Mouse (Mus musculus): Measurements from ENCODE around the gene Tnk1. TPM values are rescaled to one million over a fixed set of nuclear protein-coding genes. Genes with fewer than 3 reads are reported as not detected.
A peak's percentile ranks its signal among the peaks of the same experiment; 100 is the strongest.

Gene Tnk1
- polyA plus RNA-seq, 1 experiment from 2014 or later = 10.8 TPM

- H3K4me2 ChIP-seq (ENCODE audit: low read depth, low read length) = no peak overlapping the region
- H3K4me1 ChIP-seq (replicated peaks; ENCODE audit: control insufficient read depth, insufficient read depth, low read length) = peaks cover 14% of the 10 kb centered on the region
- H3K4me3 ChIP-seq (ENCODE audit: low read length) = no peak overlapping the region
- ATAC-seq (ENCODE audit: low read depth) = 0 out of 2 replicates have a peak, but pooled peaks have one; percentile 30
- WGBS = 63% methylated on average over 5 of the region's 5 CpGs
- no peaks in the 10 kb centered on the region for H3K36me3 ChIP-seq (ENCODE audit: control insufficient read depth, insufficient read depth, low read length)
- no peaks in the 10 kb centered on the region for H3K27me3 ChIP-seq (ENCODE audit: control insufficient read depth, insufficient read depth, low read depth, low read length)
- no peak overlapping the region for H3K9ac ChIP-seq (ENCODE audit: low read length)
- no peak overlapping the region for H3K27ac ChIP-seq (ENCODE audit: low read length)
- H3K9me3 ChIP-seq (ENCODE audit: control insufficient read depth, low read length) = no peaks in the 10 kb centered on the region
Observed at GRCm38 (mm10) chr11:69894671-69895070, 36.1 kb upstream of the Tnk1 start.

- no peak overlapping the region for H3K27ac ChIP-seq (ENCODE audit: low read length)
- H3K4me1 ChIP-seq (replicated peaks; ENCODE audit: control insufficient read depth, insufficient read depth, low read length) = peaks cover 8% of the 10 kb centered on the region
- no peak overlapping the region for H3K4me3 ChIP-seq (ENCODE audit: low read length)
- no peaks in the 10 kb centered on the region for H3K27me3 ChIP-seq (ENCODE audit: control insufficient read depth, insufficient read depth, low read depth, low read length)
- no peak overlapping the region for H3K4me2 ChIP-seq (ENCODE audit: low read depth, low read length)
- no peak overlapping the region for H3K9ac ChIP-seq (ENCODE audit: low read length)
- H3K9me3 ChIP-seq (ENCODE audit: control insufficient read depth, low read length) = no peaks in the 10 kb centered on the region
- WGBS = 34% methylated on average over 4 of the region's 4 CpGs
- no peaks in the 10 kb centered on the region for H3K36me3 ChIP-seq (ENCODE audit: control insufficient read depth, insufficient read depth, low read length)
- ATAC-seq (ENCODE audit: low read depth) = peak; percentile 53; the same call in 1 of the 2 replicates
Observed at GRCm38 (mm10) chr11:69891482-69891881, 33.0 kb upstream of the Tnk1 start.

GRCm38 (mm10) chr11:69886907-69887635, 28.5 kb upstream of the Tnk1 start:
- Histone ChIP-seq H3K4me3 (ENCODE audit: low read length) (no peak overlapping the region), H3K27ac (ENCODE audit: low read length) (no peak overlapping the region), H3K4me1 (replicated peaks; ENCODE audit: control insufficient read depth, insufficient read depth, low read length) (peaks cover 11% of the 10 kb centered on the region), H3K9me3 (ENCODE audit: control insufficient read depth, low read length) (no peaks in the 10 kb centered on the region), H3K36me3 (ENCODE audit: control insufficient read depth, insufficient read depth, low read length) (no peaks in the 10 kb centered on the region), H3K9ac (ENCODE audit: low read length) (no peak overlapping the region), H3K4me2 (ENCODE audit: low read depth, low read length) (no peak overlapping the region), H3K27me3 (ENCODE audit: control insufficient read depth, insufficient read depth, low read depth, low read length) (no peaks in the 10 kb centered on the region)
- peak; percentile 18; the same call in 1 of the 2 replicates for ATAC-seq (ENCODE audit: low read depth)
- 53% methylated on average over 8 of the region's 8 CpGs for WGBS

DNA sequence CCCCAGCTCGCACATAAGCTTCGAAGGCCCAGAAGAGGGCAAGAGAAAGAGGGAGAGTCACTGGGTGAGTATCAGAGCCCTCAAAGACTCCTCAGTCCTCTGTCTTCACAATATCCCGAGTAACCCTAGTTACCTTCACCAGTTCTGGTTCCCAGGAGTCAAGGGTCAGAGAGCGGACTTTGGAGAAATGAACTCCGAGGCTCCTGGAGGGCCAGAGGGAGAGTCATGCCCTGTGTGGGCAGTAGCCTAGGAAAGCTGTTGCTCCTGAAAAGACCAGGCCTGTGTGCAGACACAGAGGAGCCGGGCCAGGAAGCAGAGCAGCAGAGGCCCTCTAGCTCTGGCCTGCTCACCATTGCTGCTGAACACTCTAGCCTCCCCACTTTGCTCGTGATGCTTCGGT, 26.1 kb upstream of the Tnk1 start:
- Histone ChIP-seq H3K4me2 (ENCODE audit: low read depth, low read length) (peak overlapping the region; percentile 25), H3K4me3 (ENCODE audit: low read length) (no peak overlapping the region), H3K27ac (ENCODE audit: low read length) (peak overlapping the region; percentile 66), H3K9ac (ENCODE audit: low read length) (no peak overlapping the region), H3K27me3 (ENCODE audit: control insufficient read depth, insufficient read depth, low read depth, low read length) (no peaks in the 10 kb centered on the region), H3K4me1 (replicated peaks; ENCODE audit: control insufficient read depth, insufficient read depth, low read length) (peaks cover 15% of the 10 kb centered on the region), H3K36me3 (ENCODE audit: control insufficient read depth, insufficient read depth, low read length) (no peaks in the 10 kb centered on the region), H3K9me3 (ENCODE audit: control insufficient read depth, low read length) (no peaks in the 10 kb centered on the region)
- ATAC-seq (ENCODE audit: low read depth) = no peak
- 64% methylated on average over 8 of the region's 8 CpGs for WGBS

DNA sequence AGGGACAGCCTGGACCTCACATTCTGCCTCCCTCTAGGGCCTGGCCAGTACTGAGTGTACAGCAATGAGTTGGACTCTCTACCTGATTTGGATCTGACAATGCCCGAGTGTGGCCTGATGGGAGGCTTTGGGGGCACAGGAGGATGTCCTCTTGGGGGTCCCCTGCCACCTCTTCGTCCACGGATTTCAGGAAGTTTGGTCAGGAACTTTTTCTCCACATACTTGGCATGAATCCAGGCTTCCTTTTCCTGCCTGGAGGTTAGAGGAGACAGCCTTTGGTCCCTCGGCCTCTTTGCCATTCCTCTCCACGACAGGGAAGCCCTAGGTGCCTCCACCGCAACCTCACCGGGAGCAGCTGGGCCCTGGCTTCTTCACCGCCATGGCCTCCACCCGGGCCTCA, 25.7 kb upstream of the Tnk1 start:
- Histone ChIP-seq H3K9me3 (ENCODE audit: control insufficient read depth, low read length) (no peaks in the 10 kb centered on the region), H3K9ac (ENCODE audit: low read length) (no peak overlapping the region), H3K4me1 (replicated peaks; ENCODE audit: control insufficient read depth, insufficient read depth, low read length) (peaks cover 19% of the 10 kb centered on the region), H3K4me3 (ENCODE audit: low read length) (no peak overlapping the region), H3K27ac (ENCODE audit: low read length) (peak overlapping the region; percentile 66), H3K4me2 (ENCODE audit: low read depth, low read length) (peak overlapping the region; percentile 25), H3K36me3 (ENCODE audit: control insufficient read depth, insufficient read depth, low read length) (no peaks in the 10 kb centered on the region), H3K27me3 (ENCODE audit: control insufficient read depth, insufficient read depth, low read depth, low read length) (no peaks in the 10 kb centered on the region)
- 51% methylated on average over 9 of the region's 9 CpGs for WGBS
- no peak for ATAC-seq (ENCODE audit: low read depth)

DNA sequence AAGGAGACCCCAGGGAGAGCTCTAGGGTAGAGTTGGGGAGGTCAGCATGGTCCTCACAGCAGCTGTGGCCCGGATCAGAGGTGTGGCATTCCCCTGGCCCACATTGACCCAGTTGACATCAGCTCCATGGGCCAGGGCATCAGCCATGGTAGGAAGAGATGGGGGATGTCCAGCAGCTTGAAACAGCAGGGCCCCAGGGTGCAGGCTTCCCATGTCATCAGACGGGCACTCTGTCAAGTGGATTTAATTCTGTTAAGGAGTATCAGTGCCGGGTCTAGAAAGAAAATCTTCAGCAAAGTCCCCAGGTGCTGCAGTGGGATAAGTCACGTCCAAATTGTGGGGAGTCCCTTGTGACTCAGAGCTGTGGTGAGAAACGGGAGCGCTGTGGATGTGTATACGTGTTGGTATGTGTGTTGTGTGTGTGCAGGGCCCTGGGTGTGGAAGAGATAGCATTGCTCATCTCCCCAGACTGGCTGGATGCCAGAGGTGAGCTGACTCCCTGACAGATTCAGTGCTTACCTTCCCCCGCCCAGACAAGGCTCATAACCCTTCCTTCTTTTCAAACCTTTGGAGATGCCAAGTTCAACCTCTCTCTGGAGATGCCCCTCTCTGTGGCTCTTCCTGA, 25.1 kb upstream of the Tnk1 start:
- no peak for ATAC-seq (ENCODE audit: low read depth)
- Histone ChIP-seq H3K4me1 (replicated peaks; ENCODE audit: control insufficient read depth, insufficient read depth, low read length) (peaks cover 25% of the 10 kb centered on the region), H3K9ac (ENCODE audit: low read length) (no peak overlapping the region), H3K4me2 (ENCODE audit: low read depth, low read length) (no peak overlapping the region), H3K27ac (ENCODE audit: low read length) (no peak overlapping the region), H3K9me3 (ENCODE audit: control insufficient read depth, low read length) (no peaks in the 10 kb centered on the region), H3K36me3 (ENCODE audit: control insufficient read depth, insufficient read depth, low read length) (no peaks in the 10 kb centered on the region), H3K4me3 (ENCODE audit: low read length) (no peak overlapping the region), H3K27me3 (ENCODE audit: control insufficient read depth, insufficient read depth, low read depth, low read length) (no peaks in the 10 kb centered on the region)
- 80% methylated on average over 8 of the region's 8 CpGs for WGBS

- Histone ChIP-seq H3K27ac (ENCODE audit: low read length) (no peak overlapping the region), H3K4me1 (replicated peaks; ENCODE audit: control insufficient read depth, insufficient read depth, low read length) (peaks cover 28% of the 10 kb centered on the region), H3K9ac (ENCODE audit: low read length) (no peak overlapping the region), H3K27me3 (ENCODE audit: control insufficient read depth, insufficient read depth, low read depth, low read length) (no peaks in the 10 kb centered on the region), H3K36me3 (ENCODE audit: control insufficient read depth, insufficient read depth, low read length) (no peaks in the 10 kb centered on the region), H3K9me3 (ENCODE audit: control insufficient read depth, low read length) (no peaks in the 10 kb centered on the region), H3K4me2 (ENCODE audit: low read depth, low read length) (no peak overlapping the region), H3K4me3 (ENCODE audit: low read length) (no peak overlapping the region)
- no peak for ATAC-seq (ENCODE audit: low read depth)
- 64% methylated on average over 4 of the region's 4 CpGs for WGBS
Observed at GRCm38 (mm10) chr11:69883066-69883465, 24.5 kb upstream of the Tnk1 start.

DNA sequence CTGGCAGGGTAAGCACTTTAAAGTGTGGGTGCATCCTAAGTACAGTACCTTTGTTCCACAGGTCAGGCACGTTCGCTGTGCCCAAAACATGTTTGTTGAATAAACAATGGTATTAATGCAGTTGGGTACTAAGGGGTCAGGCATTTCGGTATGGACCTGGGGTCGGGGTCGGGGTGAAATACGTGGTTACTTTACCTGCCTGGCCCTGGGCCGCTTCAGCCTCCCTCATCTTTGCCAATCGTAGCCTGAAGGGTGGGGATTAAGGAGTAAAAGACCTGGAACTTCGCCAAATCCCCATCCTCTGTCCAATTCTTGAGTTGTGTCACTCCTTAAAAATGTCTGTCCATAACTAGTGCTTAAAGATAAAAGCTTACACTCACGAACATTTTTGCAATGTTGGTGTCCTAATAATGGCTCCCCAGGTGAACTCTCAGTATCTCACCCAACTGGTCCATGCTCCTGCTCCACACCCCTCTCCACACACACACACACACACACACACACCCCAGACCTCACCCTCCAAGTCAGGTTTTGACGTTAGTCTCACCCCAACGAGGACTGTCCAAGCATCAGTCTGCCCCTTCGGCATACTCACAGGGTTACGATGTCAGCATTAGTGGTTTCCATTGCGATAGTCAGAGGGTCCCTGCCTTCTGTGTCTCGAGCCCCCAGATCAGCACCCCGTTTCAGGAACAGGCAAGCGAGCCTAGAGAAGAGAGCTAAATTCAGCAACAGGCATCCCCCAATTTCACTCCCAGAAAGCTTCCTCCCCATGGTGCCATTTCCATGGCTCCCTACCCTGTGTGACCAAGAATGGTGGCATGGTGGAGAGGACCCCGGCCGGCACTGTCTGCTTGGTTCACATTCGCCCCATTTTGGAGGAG, 23.5 kb upstream of the Tnk1 start:
- Histone ChIP-seq H3K9me3 (ENCODE audit: control insufficient read depth, low read length) (no peaks in the 10 kb centered on the region), H3K27me3 (ENCODE audit: control insufficient read depth, insufficient read depth, low read depth, low read length) (no peaks in the 10 kb centered on the region), H3K4me2 (ENCODE audit: low read depth, low read length) (peak overlapping the region; percentile 87), H3K4me1 (replicated peaks; ENCODE audit: control insufficient read depth, insufficient read depth, low read length) (peaks cover 38% of the 10 kb centered on the region), H3K27ac (ENCODE audit: low read length) (peak overlapping the region; percentile 95), H3K36me3 (ENCODE audit: control insufficient read depth, insufficient read depth, low read length) (no peaks in the 10 kb centered on the region), H3K9ac (ENCODE audit: low read length) (peak overlapping the region; percentile 76), H3K4me3 (ENCODE audit: low read length) (peak overlapping the region; percentile 62)
- no peak for ATAC-seq (ENCODE audit: low read depth)
- 52% methylated on average over 21 of the region's 21 CpGs for WGBS

Measured in lung, embryonic 16.5 days (tissue).